Mouse (Mus musculus) brain, embryonic 14.5 days (tissue): ENCODE data around the gene Olfr522.

Experiments
- CTCF ChIP-seq: fragments of 200-500 bp; IDR thresholded peaks from 2 replicates; pipeline ENCODE4 v1.5.1; 2012; ENCODE audit warnings: inconsistent platforms, mild to moderate bottlenecking, moderate library complexity, borderline replicate concordance; ENCODE audit not compliant: insufficient read depth, insufficient read length; ENCODE audit errors: extremely low read depth
- POLR2A ChIP-seq: fragments of 200-500 bp; IDR thresholded peaks from 2 replicates; pipeline ENCODE4 v1.6.1; 2012; ENCODE audit warnings: mild to moderate bottlenecking, inconsistent platforms, borderline replicate concordance; ENCODE audit not compliant: poor library complexity, insufficient read depth, insufficient read length, severe bottlenecking; ENCODE audit errors: extremely low read depth

GRCm38 (mm10) chr7:140206904-140207303 is 42.3 kb upstream of the Olfr522 start:
- TF ChIP-seq CTCF (no peak), POLR2A (no peak)
